19 mouse cellular contexts compared by ENCODE assay signal in genomic region chr17:27922174-27922712, GRCm38 (mm10). TPM values are rescaled to one million over a fixed set of nuclear protein-coding genes. Genes with fewer than 3 reads are reported as not detected.
DNase-seq lines count a peak whose midpoint lies in the region; ATAC-seq and TF ChIP-seq lines count a peak whose summit lies in the region.
"Had no signal": no experiment of that assay in that cellular context is flagged by ENCODE, and none has a peak within 500 bp of the region (broad histone marks: within the 10 kb centered on the region; RNA-seq: fewer than 3 reads in every experiment).

No protein-coding gene starts in this region.

- no peak overlapping the region for H3K4me3 ChIP-seq in forebrain, embryonic 15.5 days
- no peak overlapping the region for H3K4me3 ChIP-seq in forebrain, embryonic 10.5 days
- no peak overlapping the region for H3K4me3 ChIP-seq in stomach, embryonic 15.5 days (replicated peaks)
- no peak overlapping the region for H3K4me3 ChIP-seq in stomach, postnatal 0 days (ENCODE audit: low read depth, low read length)
- H3K4me3 ChIP-seq: embryonic facial prominence, embryonic 13.5 days; limb, embryonic 15.5 days; liver, embryonic 15.5 days; megakaryocyte, embryonic 14.5 days had no signal

- H3K36me3 ChIP-seq in forebrain, embryonic 15.5 days = no peaks in the 10 kb centered on the region
- 0 out of 2 replicates have a peak, but pooled peaks cover 4% of the 10 kb centered on the region for H3K36me3 ChIP-seq in forebrain, embryonic 10.5 days (replicated peaks)
- no peaks in the 10 kb centered on the region for H3K36me3 ChIP-seq in stomach, embryonic 15.5 days
- no peaks in the 10 kb centered on the region for H3K36me3 ChIP-seq in stomach, postnatal 0 days (ENCODE audit: control insufficient read depth, insufficient read depth, low read length)
- H3K36me3 ChIP-seq: limb, embryonic 15.5 days; liver, embryonic 15.5 days had no signal

- no peaks in the 10 kb centered on the region for H3K27me3 ChIP-seq in forebrain, embryonic 15.5 days
- no peaks in the 10 kb centered on the region for H3K27me3 ChIP-seq in forebrain, embryonic 10.5 days (ENCODE audit: poor library complexity, severe bottlenecking)
- H3K27me3 ChIP-seq in stomach, embryonic 15.5 days (replicated peaks) = no peaks in the 10 kb centered on the region
- H3K27me3 ChIP-seq in stomach, postnatal 0 days (ENCODE audit: control insufficient read depth, insufficient read depth, low read length) = no peaks in the 10 kb centered on the region
- H3K27me3 ChIP-seq: CH12.LX; embryonic facial prominence, embryonic 13.5 days; limb, embryonic 15.5 days; liver, embryonic 15.5 days had no signal

- 68% methylated on average over 11 of the region's 11 CpGs for WGBS in forebrain, embryonic 15.5 days
- 94% methylated on average over 11 of the region's 11 CpGs for WGBS in forebrain, embryonic 10.5 days
- WGBS in stomach, embryonic 15.5 days = 60% methylated on average over 11 of the region's 11 CpGs
- 64% methylated on average over 11 of the region's 11 CpGs for WGBS in stomach, postnatal 0 days

- peak overlapping the region; percentile 66 for H3K27ac ChIP-seq in forebrain, embryonic 15.5 days (replicated peaks)
- H3K27ac ChIP-seq in forebrain, embryonic 10.5 days = no peak overlapping the region
- H3K27ac ChIP-seq in stomach, embryonic 15.5 days = peak overlapping the region; percentile 17; the same call in 1 of the 2 replicates
- H3K27ac ChIP-seq in stomach, postnatal 0 days (replicated peaks) = no peak overlapping the region
- H3K27ac ChIP-seq: embryonic facial prominence, embryonic 13.5 days; liver, embryonic 15.5 days had no signal

- no peak for TF ChIP-seq EP300 in stomach, postnatal 0 days (optimal IDR thresholded peaks at IDR 0.05)

- H3K4me2 ChIP-seq in forebrain, embryonic 15.5 days (replicated peaks) = no peak overlapping the region
- no peak overlapping the region for H3K4me2 ChIP-seq in stomach, embryonic 15.5 days
- no peak overlapping the region for H3K4me2 ChIP-seq in stomach, postnatal 0 days (replicated peaks; ENCODE audit: low read depth)
- H3K4me2 ChIP-seq: embryonic facial prominence, embryonic 13.5 days; limb, embryonic 15.5 days; liver, embryonic 15.5 days had no signal

- no peak overlapping the region; the same call in 1 of the 2 replicates for H3K9ac ChIP-seq in forebrain, embryonic 15.5 days (replicated peaks)
- no peak overlapping the region for H3K9ac ChIP-seq in stomach, embryonic 15.5 days
- no peak overlapping the region for H3K9ac ChIP-seq in stomach, postnatal 0 days (ENCODE audit: low read length)
- H3K9ac ChIP-seq: embryonic facial prominence, embryonic 13.5 days; limb, embryonic 15.5 days; liver, embryonic 15.5 days had no signal

- no peak for TF ChIP-seq CTCF in stomach, postnatal 0 days (IDR thresholded peaks at IDR 0.05; ENCODE audit: low read depth)

- H3K9me3 ChIP-seq in forebrain, embryonic 15.5 days = no peaks in the 10 kb centered on the region
- no peaks in the 10 kb centered on the region for H3K9me3 ChIP-seq in forebrain, embryonic 10.5 days
- H3K9me3 ChIP-seq in stomach, embryonic 15.5 days = no peaks in the 10 kb centered on the region
- H3K9me3 ChIP-seq in stomach, postnatal 0 days (ENCODE audit: control insufficient read depth, low read length) = no peaks in the 10 kb centered on the region
- H3K9me3 ChIP-seq: embryonic facial prominence, embryonic 13.5 days; limb, embryonic 15.5 days; liver, embryonic 15.5 days; megakaryocyte, embryonic 14.5 days had no signal

- DNase-seq in forebrain, embryonic 10.5 days (ENCODE audit: extremely low spot score, low spot score) = no peak
- DNase-seq in layer of hippocampus, adult 9-11 months = peak; percentile 44
- no peak for DNase-seq in layer of hippocampus, adult 9-10 months (ENCODE audit: low spot score)
- no peak for DNase-seq in stomach, postnatal 0 days (ENCODE audit: low spot score)
- DNase-seq: adrenal gland, postnatal 14 days; cerebellum, adult 11-12 months; cerebellum, postnatal 14 days; gastrocnemius, postnatal 25 days; kidney, adult 11 months; right cerebral cortex, postnatal 25 days; thymus, postnatal 25 days had no signal

- H3K4me1 ChIP-seq in forebrain, embryonic 15.5 days = peaks cover 21% of the 10 kb centered on the region
- peaks cover 16% of the 10 kb centered on the region for H3K4me1 ChIP-seq in forebrain, embryonic 10.5 days
- H3K4me1 ChIP-seq in stomach, embryonic 15.5 days = peaks cover 36% of the 10 kb centered on the region
- peaks cover 8% of the 10 kb centered on the region for H3K4me1 ChIP-seq in stomach, postnatal 0 days (replicated peaks; ENCODE audit: control insufficient read depth, insufficient read depth)

- no peak; the same call in 1 of the 2 replicates for ATAC-seq in forebrain, embryonic 15.5 days (replicated peaks)
- no peak for ATAC-seq in stomach, embryonic 15.5 days (ENCODE audit: insufficient read depth, low FRiP score, low read depth)
- no peak for ATAC-seq in stomach, postnatal 0 days (ENCODE audit: low FRiP score, low TSS enrichment)
- no peak for ATAC-seq in megakaryocyte-erythroid progenitor cell, adult 5-6 weeks (replicated peaks; ENCODE audit: low FRiP score, low TSS enrichment, poor library complexity, severe bottlenecking)

RNA-seq across cellular contexts. Expression of gene Taf11, which starts 12.6 kb away (rescaled TPM):
- 71.7 and 73.2 TPM in 2 replicates for polyA plus RNA-seq in forebrain, embryonic 15.5 days (2015; fragmentation: Nextera tagmentation; extraction: Ambion mirVana)
- 91.4 and 92.6 TPM in 2 replicates for polyA plus RNA-seq in forebrain, embryonic 10.5 days (2016; fragmentation: Nextera tagmentation; extraction: Ambion mirVana)
- polyA plus RNA-seq in stomach, embryonic 15.5 days (2015; fragmentation: Nextera tagmentation; extraction: Ambion mirVana) = 56.3 and 62.4 TPM in 2 replicates
- polyA plus RNA-seq in stomach, postnatal 0 days (2015; fragmentation: Nextera tagmentation; extraction: Ambion mirVana) = 33.4 and 34.0 TPM in 2 replicates
- 42.6 and 44.6 TPM in 2 replicates for total RNA-seq in megakaryocyte-erythroid progenitor cell, adult 5-6 weeks (2014; fragmentation: Nextera tagmentation)
- 38.1 and 40.8 TPM in 2 replicates for total RNA-seq in megakaryocyte-erythroid progenitor cell, adult 5-6 weeks (2017)

RNA-seq across cellular contexts. Expression of gene Anks1, which starts 13.1 kb away (rescaled TPM):
- 35.3 and 38.6 TPM in 2 replicates for polyA plus RNA-seq in forebrain, embryonic 15.5 days (2015; fragmentation: Nextera tagmentation; extraction: Ambion mirVana)
- 21.0 and 21.4 TPM in 2 replicates for polyA plus RNA-seq in forebrain, embryonic 10.5 days (2016; fragmentation: Nextera tagmentation; extraction: Ambion mirVana)
- polyA plus RNA-seq in stomach, embryonic 15.5 days (2015; fragmentation: Nextera tagmentation; extraction: Ambion mirVana) = 14.9 and 18.4 TPM in 2 replicates
- 7.8 and 8.3 TPM in 2 replicates for polyA plus RNA-seq in stomach, postnatal 0 days (2015; fragmentation: Nextera tagmentation; extraction: Ambion mirVana)
- 45.3 and 62.4 TPM in 2 replicates for total RNA-seq in megakaryocyte-erythroid progenitor cell, adult 5-6 weeks (2014; fragmentation: Nextera tagmentation)
- 21.0 and 21.1 TPM in 2 replicates for total RNA-seq in megakaryocyte-erythroid progenitor cell, adult 5-6 weeks (2017)

Comparison
In these comparisons a context has a peak if more than half of its experiments do, and no peak if none do; other contexts are left out.
1. H3K27ac ChIP-seq: peak in forebrain, embryonic 15.5 days (single experiment) and stomach, embryonic 15.5 days (single experiment); none in forebrain, embryonic 10.5 days (single experiment) and stomach, postnatal 0 days (single experiment).